Mouse (Mus musculus) myocyte (in vitro differentiated cells): ENCODE results near the gene Sqstm1. TPM values are rescaled to one million over a fixed set of nuclear protein-coding genes. Genes with fewer than 3 reads are reported as not detected.

Experiments used
- H3K27me3 ChIP-seq: one replicate; pipeline ENCODE4 v1.6.1; 2011; ENCODE audit not compliant: control insufficient read depth, insufficient read depth, insufficient read length
- H3K36me3 ChIP-seq: one replicate; pipeline ENCODE4 v1.6.1; 2011; ENCODE audit not compliant: control insufficient read depth, insufficient read depth
- H3K4me2 ChIP-seq: one replicate; pipeline ENCODE4 v1.6.1; 2011; ENCODE audit warnings: low read depth, control low read depth
- H3K4me3 ChIP-seq: one replicate; pipeline ENCODE4 v1.5.1; 2011; ENCODE audit warnings: mild to moderate bottlenecking, control low read depth, moderate library complexity
- H3K79me2 ChIP-seq: one replicate; pipeline ENCODE4 v1.6.1; 2011; ENCODE audit not compliant: control insufficient read depth, insufficient read depth
- H3ac ChIP-seq: one replicate; pipeline ENCODE4 v1.6.1; 2011; ENCODE audit not compliant: control insufficient read depth, insufficient read length
- CEBPB ChIP-seq: IDR thresholded peaks from 2 replicates; pipeline ENCODE4 v1.6.1; 2011; ENCODE audit warnings: mild to moderate bottlenecking, moderate library complexity; ENCODE audit not compliant: poor library complexity, insufficient read depth, severe bottlenecking
- E2F4 ChIP-seq: IDR thresholded peaks from one replicate; pipeline ENCODE4 v1.6.1; 2011; ENCODE audit warnings: mild to moderate bottlenecking, control low read depth, moderate library complexity; ENCODE audit not compliant: insufficient read depth
- MAX ChIP-seq: IDR thresholded peaks from one replicate; pipeline ENCODE4 v1.6.1; 2011; ENCODE audit warnings: low read depth, mild to moderate bottlenecking, control low read depth
- MYOD1 ChIP-seq, 3 experiments: IDR thresholded peaks; one replicate each; pipeline ENCODE4 v1.6.1; 2011; ENCODE audit warnings: control low read depth in 2 of 3, low read depth in 2 of 3, mild to moderate bottlenecking in 2 of 3, moderate library complexity in 1 of 3; ENCODE audit not compliant: insufficient read length in 2 of 3, control insufficient read depth in 1 of 3
- MYOG ChIP-seq, 3 experiments: IDR thresholded peaks; one replicate each; pipeline ENCODE4 v1.6.1; 2011; ENCODE audit warnings: control low read depth in 2 of 3, low read depth in 2 of 3, mild to moderate bottlenecking in 2 of 3; ENCODE audit not compliant: insufficient read length in 2 of 3, control insufficient read depth in 1 of 3, insufficient read depth in 1 of 3
- POLR2A ChIP-seq: IDR thresholded peaks from one replicate; pipeline ENCODE4 v1.6.1; 2011; ENCODE audit warnings: low read depth, mild to moderate bottlenecking, control low read depth, moderate library complexity; ENCODE audit not compliant: insufficient read length
- POLR2AphosphoS2 ChIP-seq: IDR thresholded peaks from one replicate; pipeline ENCODE4 v1.6.1; 2011; ENCODE audit warnings: low read depth, control low read depth; ENCODE audit not compliant: insufficient read length
- REST ChIP-seq: IDR thresholded peaks from one replicate; pipeline ENCODE4 v1.6.1; 2011; ENCODE audit warnings: mild to moderate bottlenecking, control low read depth, moderate library complexity; ENCODE audit not compliant: insufficient read depth, insufficient read length
- SRF ChIP-seq: IDR thresholded peaks from one replicate; pipeline ENCODE4 v1.6.1; 2011; ENCODE audit warnings: low read depth; ENCODE audit not compliant: control insufficient read depth, insufficient read length
- TCF12 ChIP-seq: IDR thresholded peaks from one replicate; pipeline ENCODE4 v1.6.1; 2011; ENCODE audit warnings: mild to moderate bottlenecking, control low read depth; ENCODE audit not compliant: poor library complexity, insufficient read depth, severe bottlenecking
- TCF3 ChIP-seq: IDR thresholded peaks from one replicate; pipeline ENCODE4 v1.6.1; 2011; ENCODE audit warnings: low read depth, control low read depth; ENCODE audit not compliant: insufficient read length
- USF1 ChIP-seq: IDR thresholded peaks from one replicate; pipeline ENCODE4 v1.6.1; 2011; ENCODE audit warnings: low read depth, mild to moderate bottlenecking, control low read depth, moderate library complexity
- polyA plus RNA-seq: library from polyadenylated mRNA; unstranded; fragments of >200 nt; fragmentation: generic; extraction: Trizol; gene quantifications from one replicate; pipeline ENCODE4 v1.2.1, GENCODE M21; 2012; ENCODE audit warnings: missing spikeins

The Sqstm1 gene
- 873 TPM for polyA plus RNA-seq

DNA sequence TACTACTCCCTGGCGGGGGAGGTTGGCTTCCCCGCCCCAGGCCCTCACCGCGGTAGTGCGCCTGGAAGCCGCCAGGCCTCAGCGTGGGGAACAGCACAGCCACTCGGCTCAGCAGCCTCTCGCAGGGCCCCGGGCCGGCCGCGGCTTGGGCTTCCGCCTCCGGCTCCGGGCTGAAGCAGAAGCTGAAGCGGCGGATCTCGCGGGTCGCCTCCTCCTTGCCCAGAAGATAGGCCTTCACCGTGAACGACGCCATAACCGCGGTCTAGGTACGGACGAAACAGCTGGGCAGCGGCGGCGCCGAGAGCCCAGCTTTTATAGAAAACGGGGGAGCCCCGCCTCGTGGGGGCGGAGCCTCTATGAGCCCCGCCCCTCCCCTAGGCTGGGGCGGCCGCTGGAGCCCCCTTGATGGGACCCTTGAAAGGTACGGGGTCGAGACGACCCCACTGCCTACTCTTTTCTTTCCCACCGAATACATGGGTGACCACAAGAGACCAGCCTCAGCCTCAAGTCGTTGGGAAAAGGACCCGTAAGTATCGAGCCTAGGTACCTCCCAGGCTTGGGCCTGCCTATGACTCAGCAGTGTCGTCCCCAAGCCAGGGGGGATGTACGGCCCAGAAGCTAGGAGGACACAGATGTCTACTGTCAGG is at the start of gene Sqstm1, which contains the start of gene Mgat4b:
Gene Sqstm1 (minus strand): TSS at position 323 of the 647 bp plus-strand sequence.
Gene Mgat4b (plus strand): TSS at position 386 of the 647 bp plus-strand sequence.
- Histone ChIP-seq H3K4me3 (peak within 1 kb of the TSS; percentile 86), H3ac (peak within 1 kb of the TSS; percentile 29), H3K36me3 (peaks cover 30% of the 10 kb centered on the region), H3K4me2 (peak within 1 kb of the TSS; percentile 98), H3K27me3 (no peaks in the 10 kb centered on the region), H3K79me2 (peaks cover 49% of the 10 kb centered on the region)
- TF ChIP-seq TCF12 (no peak), SRF (no peak), CEBPB (no peak), E2F4 (no peak), REST (no peak), POLR2AphosphoS2 (peak; percentile 97), POLR2A (peak; percentile 91), USF1 (no peak), TCF3 (no peak), MYOG (IDR thresholded peaks at IDR 0.05; ENCODE audit: control insufficient read depth in 1 of 3, insufficient read depth in 1 of 3, insufficient read length in 2 of 3, low read depth in 2 of 3) (peak; percentile 33 to 84 (median 65)), MYOD1 (IDR thresholded peaks at IDR 0.05; ENCODE audit: control insufficient read depth in 1 of 3, insufficient read length in 2 of 3, low read depth in 2 of 3) (peak in 2 of 3 experiments; percentile 66 to 81), MAX (no peak)

GRCm38 (mm10) chr11:50258310-50258709 is 47.7 kb upstream of the Sqstm1 start:
- peak overlapping the region; percentile 32 for H3K4me2 ChIP-seq
- no peaks in the 10 kb centered on the region for H3K27me3 ChIP-seq
- H3ac ChIP-seq = no peak overlapping the region
- H3K79me2 ChIP-seq = no peaks in the 10 kb centered on the region
- TF ChIP-seq E2F4 (no peak), REST (no peak), MAX (peak; percentile 39), USF1 (no peak), POLR2A (peak; percentile 7), MYOD1 (IDR thresholded peaks at IDR 0.05; ENCODE audit: control insufficient read depth in 1 of 3, insufficient read length in 2 of 3, low read depth in 2 of 3) (peak in 2 of 3 experiments; percentile 40 to 72), CEBPB (no peak), TCF12 (no peak), SRF (no peak), POLR2AphosphoS2 (no peak), MYOG (IDR thresholded peaks at IDR 0.05; ENCODE audit: control insufficient read depth in 1 of 3, insufficient read depth in 1 of 3, insufficient read length in 2 of 3, low read depth in 2 of 3) (peak in 2 of 3 experiments; percentile 56 to 76), TCF3 (no peak)
- peaks cover 37% of the 10 kb centered on the region for H3K36me3 ChIP-seq
- H3K4me3 ChIP-seq = no peak overlapping the region

DNA sequence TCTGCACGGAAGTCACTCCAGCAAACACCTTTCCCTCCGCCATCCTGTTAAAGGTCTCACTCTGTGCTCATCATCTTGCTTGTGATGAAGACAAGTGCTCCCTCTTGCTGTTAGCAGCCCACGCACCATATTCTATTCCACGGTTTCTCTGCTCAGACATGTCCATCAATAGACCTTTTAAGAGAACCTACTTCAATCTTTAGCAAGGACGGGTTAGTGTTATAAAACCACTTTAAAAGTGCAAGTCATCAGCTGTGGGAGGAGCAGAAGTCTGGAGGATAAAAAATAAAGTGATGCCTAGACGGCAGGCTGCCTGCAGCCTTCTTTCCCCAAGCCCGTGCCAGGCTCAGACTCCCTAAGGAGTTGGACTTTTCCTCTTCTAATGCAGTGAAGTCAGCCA is 46.0 kb upstream of the Sqstm1 start:
- H3K4me3 ChIP-seq = no peak overlapping the region

GRCm38 (mm10) chr11:50254010-50254580 is 43.5 kb upstream of the Sqstm1 start:
- Histone ChIP-seq H3K36me3 (peaks cover 15% of the 10 kb centered on the region), H3K4me2 (peak overlapping the region; percentile 67), H3K27me3 (no peaks in the 10 kb centered on the region), H3K4me3 (no peak overlapping the region), H3ac (no peak overlapping the region), H3K79me2 (no peaks in the 10 kb centered on the region)
- TF ChIP-seq TCF3 = no peak
- peak; percentile 75 for TF ChIP-seq POLR2AphosphoS2

More for the DNA sequence above, 46.0 kb upstream of the Sqstm1 start:
- peaks cover 27% of the 10 kb centered on the region for H3K36me3 ChIP-seq
- no peak overlapping the region for H3K4me2 ChIP-seq
- TF ChIP-seq E2F4 (no peak), MYOG (IDR thresholded peaks at IDR 0.05; ENCODE audit: control insufficient read depth in 1 of 3, insufficient read depth in 1 of 3, insufficient read length in 2 of 3, low read depth in 2 of 3) (no peak), MAX (no peak), TCF12 (no peak), POLR2AphosphoS2 (no peak), POLR2A (no peak), MYOD1 (IDR thresholded peaks at IDR 0.05; ENCODE audit: control insufficient read depth in 1 of 3, insufficient read length in 2 of 3, low read depth in 2 of 3) (no peak), REST (no peak), USF1 (no peak), CEBPB (no peak), SRF (no peak), TCF3 (no peak)
- no peaks in the 10 kb centered on the region for H3K27me3 ChIP-seq
- no peak overlapping the region for H3ac ChIP-seq
- no peaks in the 10 kb centered on the region for H3K79me2 ChIP-seq
